8 mouse cellular contexts compared by ENCODE assay signal in the genomic region with DNA sequence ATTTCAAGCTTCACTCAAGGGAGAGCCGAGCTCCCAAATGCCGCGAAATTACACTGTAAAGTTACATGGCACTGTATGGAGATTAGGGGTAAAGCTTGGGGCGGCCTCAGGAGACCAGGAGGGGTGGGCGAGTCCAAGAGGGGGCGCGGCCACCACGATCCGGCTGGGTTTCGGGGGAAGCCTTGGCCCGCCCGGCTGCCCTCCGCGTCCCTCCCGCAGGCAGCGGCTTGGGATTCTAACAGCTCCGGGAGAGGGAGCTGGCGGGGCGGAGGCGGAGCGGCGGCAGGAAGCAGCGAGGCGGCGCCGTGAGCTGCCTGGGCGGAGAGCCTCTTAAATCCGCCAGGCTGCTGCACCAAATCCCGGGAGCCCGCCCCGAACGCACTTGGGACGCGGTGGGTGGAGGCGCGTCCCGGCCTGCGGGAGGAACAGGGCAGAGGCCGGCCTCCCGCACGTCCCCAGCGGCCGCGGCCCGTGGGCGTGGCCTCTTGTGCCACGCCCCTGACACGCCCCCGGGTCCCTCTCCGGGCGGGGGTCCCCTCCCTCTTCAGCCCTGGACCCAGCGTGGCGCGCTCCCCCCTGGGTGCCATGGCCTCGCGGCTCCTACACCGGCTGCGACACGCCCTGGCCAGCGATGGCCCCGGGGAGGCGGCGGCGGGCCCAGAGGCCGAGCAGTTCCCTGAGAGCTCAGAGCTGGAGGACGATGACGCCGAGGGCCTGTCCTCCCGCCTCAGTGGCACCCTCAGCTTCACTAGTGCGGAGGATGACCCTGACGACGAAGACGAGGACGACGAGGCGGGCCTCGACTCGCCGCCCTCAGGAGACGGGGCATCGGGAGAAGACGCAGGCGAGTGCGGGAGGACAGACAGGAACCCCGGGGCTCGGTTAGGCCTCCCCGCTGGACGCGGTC. TPM values are rescaled to one million over a fixed set of nuclear protein-coding genes. Genes with fewer than 3 reads are reported as not detected.
A peak's percentile ranks its signal among the peaks of the same experiment; 100 is the strongest.
DNase-seq lines count a peak whose midpoint lies in the region; ATAC-seq lines count a peak whose summit lies in the region.

Gene Snx21 (plus strand): TSS at position 343 of the 907 bp plus-strand sequence.

- H3K27ac ChIP-seq in embryonic facial prominence, embryonic 12.5 days, result peak within 1 kb of the TSS; percentile 67
- H3K27ac ChIP-seq in limb, embryonic 11.5 days (replicated peaks; ENCODE audit: low read depth, low read length), result peak within 1 kb of the TSS; percentile 45; the same call in 1 of the 2 replicates
- peak within 1 kb of the TSS; percentile 35; the same call in 1 of the 2 replicates for H3K27ac ChIP-seq in midbrain, embryonic 13.5 days

- peak; percentile 99 for DNase-seq in 3134 (ENCODE audit: extremely low read depth, insufficient read length, low spot score)
- DNase-seq in adrenal gland, postnatal 25 days, result peak; percentile 95
- DNase-seq in kidney, adult 11 months, result peak; percentile 96
- peak; percentile 89 for DNase-seq in limb, embryonic 11.5 days (ENCODE audit: low spot score)
- peak; percentile 62 for DNase-seq in spleen, adult 12 weeks (ENCODE audit: low spot score)

- H3K4me3 ChIP-seq in embryonic facial prominence, embryonic 12.5 days, result peak within 1 kb of the TSS; percentile 57
- peak within 1 kb of the TSS; percentile 64 for H3K4me3 ChIP-seq in limb, embryonic 11.5 days (ENCODE audit: low read depth, low read length)
- H3K4me3 ChIP-seq in midbrain, embryonic 13.5 days (replicated peaks), result peak within 1 kb of the TSS; percentile 59

- 0 out of 2 replicates have a peak, but pooled peaks cover 5% of the 10 kb centered on the region for H3K36me3 ChIP-seq in embryonic facial prominence, embryonic 12.5 days
- H3K36me3 ChIP-seq in limb, embryonic 11.5 days (ENCODE audit: control insufficient read depth, insufficient read depth, low read length), result no peaks in the 10 kb centered on the region
- H3K36me3 ChIP-seq in midbrain, embryonic 13.5 days, result peaks cover 15% of the 10 kb centered on the region

- H3K9me3 ChIP-seq in embryonic facial prominence, embryonic 12.5 days, result no peaks in the 10 kb centered on the region
- H3K9me3 ChIP-seq in limb, embryonic 11.5 days (ENCODE audit: control insufficient read depth, low read length), result no peaks in the 10 kb centered on the region
- no peaks in the 10 kb centered on the region for H3K9me3 ChIP-seq in midbrain, embryonic 13.5 days

- under 1% methylated on average over 80 of the region's 89 CpGs for whole genome bisulfite sequencing in embryonic facial prominence, embryonic 12.5 days
- WGBS in limb, embryonic 11.5 days, result under 1% methylated on average over 73 of the region's 89 CpGs
- under 1% methylated on average over 82 of the region's 89 CpGs for WGBS in midbrain, embryonic 13.5 days

- peaks cover 15% of the 10 kb centered on the region; the same call in 1 of the 2 replicates for H3K4me1 ChIP-seq in embryonic facial prominence, embryonic 12.5 days
- 0 out of 2 replicates have a peak, but pooled peaks cover 2% of the 10 kb centered on the region for H3K4me1 ChIP-seq in limb, embryonic 11.5 days (ENCODE audit: control insufficient read depth, insufficient read depth, low read length)
- H3K4me1 ChIP-seq in midbrain, embryonic 13.5 days (replicated peaks), result peaks cover 22% of the 10 kb centered on the region

- peak within 1 kb of the TSS; percentile 64 for H3K4me2 ChIP-seq in embryonic facial prominence, embryonic 12.5 days (replicated peaks)
- peak within 1 kb of the TSS; percentile 93 for H3K4me2 ChIP-seq in limb, embryonic 11.5 days (ENCODE audit: low read depth, severe bottlenecking)
- H3K4me2 ChIP-seq in midbrain, embryonic 13.5 days (replicated peaks), result peak within 1 kb of the TSS; percentile 64

- ATAC-seq in embryonic facial prominence, embryonic 12.5 days (ENCODE audit: insufficient number of reproducible peaks, insufficient read depth, low FRiP score, low TSS enrichment), result peak; percentile 91
- peak; percentile 59 for ATAC-seq in granulocyte monocyte progenitor cell, adult 5-6 weeks (replicated peaks; ENCODE audit: poor library complexity, severe bottlenecking)
- ATAC-seq in limb, embryonic 11.5 days (ENCODE audit: insufficient number of reproducible peaks, low FRiP score, low TSS enrichment, low read depth), result peak; percentile 89
- ATAC-seq in midbrain, embryonic 13.5 days, result peak; percentile 87

- H3K9ac ChIP-seq in embryonic facial prominence, embryonic 12.5 days, result peak within 1 kb of the TSS; percentile 78
- peak within 1 kb of the TSS; percentile 68 for H3K9ac ChIP-seq in limb, embryonic 11.5 days (ENCODE audit: low read length)
- H3K9ac ChIP-seq in midbrain, embryonic 13.5 days (replicated peaks), result peak within 1 kb of the TSS; percentile 65

- no peaks in the 10 kb centered on the region for H3K27me3 ChIP-seq in embryonic facial prominence, embryonic 12.5 days
- H3K27me3 ChIP-seq in limb, embryonic 11.5 days (ENCODE audit: control insufficient read depth, insufficient read depth, low read length), result no peaks in the 10 kb centered on the region
- peaks cover 12% of the 10 kb centered on the region; the same call in 1 of the 2 replicates for H3K27me3 ChIP-seq in midbrain, embryonic 13.5 days

RNA-seq across cellular contexts. Expression of gene Snx21, which starts in this region (rescaled TPM):
- 36.6 and 50.0 TPM in 2 replicates for total RNA-seq in adrenal gland, postnatal 25 days (2021)
- polyA plus RNA-seq in embryonic facial prominence, embryonic 12.5 days (2016; fragmentation: Nextera tagmentation; extraction: Ambion mirVana), result 18.3 and 19.6 TPM in 2 replicates
- total RNA-seq in granulocyte monocyte progenitor cell, adult 5-6 weeks (2014; fragmentation: Nextera tagmentation), result not detected in 2 replicates
- total RNA-seq in granulocyte monocyte progenitor cell, adult 5-6 weeks (2017), result 0.17 and 0.77 TPM in 2 replicates
- polyA plus RNA-seq in limb, embryonic 11.5 days (2014; fragmentation: Nextera tagmentation; extraction: Ambion mirVana), result 9.9 and 14.6 TPM in 2 replicates
- 17.2 and 19.1 TPM in 2 replicates for polyA plus RNA-seq in midbrain, embryonic 13.5 days (2015; fragmentation: Nextera tagmentation; extraction: Ambion mirVana)

Comparison
In these comparisons a context has a peak if more than half of its experiments do, and no peak if none do; other contexts are left out.
1. Peak in every context shown above with its lines: DNase-seq, ATAC-seq, H3K4me3 ChIP-seq and H3K27ac ChIP-seq.
2. RNA of gene Snx21 (total RNA-seq): 36.6 to 50.0 TPM in adrenal gland, postnatal 25 days; 0.17 to 0.77 TPM in granulocyte monocyte progenitor cell, adult 5-6 weeks; every median in the first group is over 10 times any median in the second.
3. Peak in ATAC-seq in granulocyte monocyte progenitor cell, adult 5-6 weeks; RNA of the gene not detected or under 1 TPM.